Mouse (Mus musculus): Measurements from ENCODE around the gene Spsb3. TPM values are rescaled to one million over a fixed set of nuclear protein-coding genes. Genes with fewer than 3 reads are reported as not detected.

The Spsb3 gene
- total and polyA plus RNA-seq, 3 experiments, result 30.2 to 34.5 TPM; not detected in 1

DNA sequence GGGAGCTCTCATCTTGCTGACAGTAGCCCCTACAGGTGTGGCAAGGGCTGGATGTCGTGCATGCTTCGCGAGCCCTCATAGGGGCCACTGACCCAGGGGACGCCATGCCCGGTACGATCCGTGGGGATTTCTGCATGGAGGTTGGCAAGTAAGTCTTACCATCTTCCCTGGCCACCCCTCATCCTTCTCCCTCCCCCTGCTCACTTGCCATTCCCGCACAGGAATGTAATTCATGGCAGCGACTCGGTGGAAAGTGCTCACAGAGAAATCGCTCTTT is 10.5 kb downstream of the Spsb3 start:
- Histone ChIP-seq H3K27me3 (ENCODE audit: control insufficient read depth in 1 of 2, insufficient read depth in 2 of 2, low read length in 2 of 2) (no peaks in the 10 kb centered on the region), H3K36me3 (ENCODE audit: control insufficient read depth in 1 of 2, insufficient read depth in 2 of 2, low read length in 2 of 2) (peaks cover 0 to 7% of the 10 kb centered on the region in 2 experiments; a peak in 2 of 4 replicates), H3K79me2 (ENCODE audit: control insufficient read depth, insufficient read depth, low read length, poor library complexity) (peaks cover 34% of the 10 kb centered on the region), H3K4me3 (ENCODE audit: control insufficient read depth in 1 of 2, insufficient read depth in 1 of 2, low read depth in 2 of 2, low read length in 2 of 2) (peak overlapping the region; percentile 80 to 94), H3K4me1 (ENCODE audit: control insufficient read depth in 1 of 2, insufficient read depth in 2 of 2, low read length in 2 of 2) (peaks cover 0 to 16% of the 10 kb centered on the region in 2 experiments; a peak in 2 of 4 replicates), H3K9ac (ENCODE audit: control insufficient read depth, low read depth, low read length, poor library complexity, severe bottlenecking) (peak overlapping the region; percentile 64), H3K27ac (ENCODE audit: control insufficient read depth, low read depth, low read length) (no peak overlapping the region), H3K9me3 (replicated peaks; ENCODE audit: insufficient read depth, low read length) (no peaks in the 10 kb centered on the region)
- no peak for DNase-seq (ENCODE audit: low read depth, low spot score)
- TF ChIP-seq POLR2A (IDR thresholded peaks at IDR 0.05; ENCODE audit: control insufficient read depth in 1 of 2, insufficient read depth in 1 of 2, low read depth in 1 of 2, low read length in 2 of 2, poor library complexity in 1 of 2) (no peak), ZC3H11A (IDR thresholded peaks at IDR 0.05; ENCODE audit: low read depth, low read length) (no peak), TAL1 (IDR thresholded peaks at IDR 0.05; ENCODE audit: low read length) (no peak), USF1 (IDR thresholded peaks at IDR 0.05; ENCODE audit: low read depth, low read length) (no peak), MYB (IDR thresholded peaks at IDR 0.05; ENCODE audit: low read depth, low read length) (no peak), USF2 (IDR thresholded peaks at IDR 0.05; ENCODE audit: borderline replicate concordance in 1 of 2, insufficient read depth in 1 of 2, low read depth in 1 of 2, low read length in 2 of 2) (no peak), E2F4 (IDR thresholded peaks at IDR 0.05; ENCODE audit: borderline replicate concordance, low read depth, low read length) (no peak), SIN3A (IDR thresholded peaks at IDR 0.05; ENCODE audit: low read length) (no peak), UBTF (IDR thresholded peaks at IDR 0.05; ENCODE audit: borderline replicate concordance, insufficient read depth, low read depth, low read length) (no peak), POLR2AphosphoS5 (IDR thresholded peaks at IDR 0.05; ENCODE audit: borderline replicate concordance, low read depth, low read length) (no peak), MXI1 (IDR thresholded peaks at IDR 0.05; ENCODE audit: low read depth, low read length) (no peak)

DNA sequence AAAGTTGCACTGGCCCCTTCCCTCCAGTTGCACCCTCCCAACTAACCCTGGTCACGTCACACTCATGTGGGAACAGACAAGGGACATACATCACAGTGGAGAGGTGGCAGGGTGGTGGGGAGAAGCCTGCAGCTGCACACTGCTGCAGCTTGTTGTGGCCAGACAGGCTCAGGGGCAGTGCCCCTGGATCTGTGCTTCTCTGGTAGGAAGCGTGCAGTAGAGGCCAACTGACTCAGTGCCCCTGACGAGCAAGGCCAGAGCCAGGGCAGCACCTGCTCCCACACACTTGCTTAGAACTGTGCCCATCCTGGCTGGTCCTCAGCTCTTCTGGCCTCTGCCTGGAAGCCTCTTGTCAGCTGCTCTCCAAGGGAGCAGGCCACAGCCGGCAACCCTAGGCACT is 11.2 kb downstream of the Spsb3 start:
- Histone ChIP-seq H3K27ac (ENCODE audit: control insufficient read depth, low read depth, low read length) (no peak overlapping the region), H3K9ac (ENCODE audit: control insufficient read depth, low read depth, low read length, poor library complexity, severe bottlenecking) (no peak overlapping the region), H3K36me3 (ENCODE audit: control insufficient read depth in 1 of 2, insufficient read depth in 2 of 2, low read length in 2 of 2) (peaks cover 0 to 9% of the 10 kb centered on the region in 2 experiments; a peak in 2 of 4 replicates), H3K9me3 (replicated peaks; ENCODE audit: insufficient read depth, low read length) (no peaks in the 10 kb centered on the region), H3K4me3 (ENCODE audit: control insufficient read depth in 1 of 2, insufficient read depth in 1 of 2, low read depth in 2 of 2, low read length in 2 of 2) (no peak overlapping the region), H3K4me1 (ENCODE audit: control insufficient read depth in 1 of 2, insufficient read depth in 2 of 2, low read length in 2 of 2) (peaks cover 0 to 18% of the 10 kb centered on the region in 2 experiments; a peak in 3 of 4 replicates), H3K27me3 (ENCODE audit: control insufficient read depth in 1 of 2, insufficient read depth in 2 of 2, low read length in 2 of 2) (no peaks in the 10 kb centered on the region), H3K79me2 (ENCODE audit: control insufficient read depth, insufficient read depth, low read length, poor library complexity) (peaks cover 34% of the 10 kb centered on the region)
- TF ChIP-seq JUND (IDR thresholded peaks at IDR 0.05; ENCODE audit: low read depth, low read length), result no peak
- no peak for TF ChIP-seq SMC3 (IDR thresholded peaks at IDR 0.05; ENCODE audit: low read depth, low read length)
- no peak for TF ChIP-seq NRF1 (IDR thresholded peaks at IDR 0.05; ENCODE audit: insufficient read depth, low read depth, low read length, poor library complexity, severe bottlenecking)
- no peak for TF ChIP-seq POLR2AphosphoS5 (IDR thresholded peaks at IDR 0.05; ENCODE audit: borderline replicate concordance, low read depth, low read length)
- TF ChIP-seq MYB (IDR thresholded peaks at IDR 0.05; ENCODE audit: low read depth, low read length), result no peak
- no peak for TF ChIP-seq MAFK (IDR thresholded peaks at IDR 0.05; ENCODE audit: borderline replicate concordance, low read depth, low read length)
- TF ChIP-seq POLR2A (IDR thresholded peaks at IDR 0.05; ENCODE audit: control insufficient read depth in 1 of 2, insufficient read depth in 1 of 2, low read depth in 1 of 2, low read length in 2 of 2, poor library complexity in 1 of 2), result no peak
- TF ChIP-seq ZC3H11A (IDR thresholded peaks at IDR 0.05; ENCODE audit: low read depth, low read length), result no peak
- no peak for TF ChIP-seq RCOR1 (IDR thresholded peaks at IDR 0.05; ENCODE audit: low read depth, low read length)
- TF ChIP-seq USF2 (IDR thresholded peaks at IDR 0.05; ENCODE audit: borderline replicate concordance in 1 of 2, insufficient read depth in 1 of 2, low read depth in 1 of 2, low read length in 2 of 2), result no peak
- TF ChIP-seq TCF12 (IDR thresholded peaks at IDR 0.05; ENCODE audit: low read depth, low read length), result no peak
- no peak for TF ChIP-seq KAT2A (conservative IDR thresholded peaks at IDR 0.05; ENCODE audit: low read depth, low read length)
- no peak for TF ChIP-seq MEF2A (IDR thresholded peaks at IDR 0.05; ENCODE audit: extremely low read depth, insufficient replicate concordance, low read depth, low read length, poor library complexity, severe bottlenecking)
- no peak for TF ChIP-seq HCFC1 (IDR thresholded peaks at IDR 0.05; ENCODE audit: low read depth, low read length)
- no peak for TF ChIP-seq MYC (IDR thresholded peaks at IDR 0.05; ENCODE audit: low read depth, low read length)
- no peak for TF ChIP-seq EP300 (IDR thresholded peaks at IDR 0.05; ENCODE audit: low read depth in 1 of 2, low read length in 2 of 2)
- TF ChIP-seq BHLHE40 (IDR thresholded peaks at IDR 0.05; ENCODE audit: borderline replicate concordance, low read depth, low read length), result no peak
- TF ChIP-seq ZKSCAN1 (IDR thresholded peaks at IDR 0.05; ENCODE audit: low read depth, low read length), result no peak
- DNase-seq (ENCODE audit: low read depth, low spot score), result no peak
